Mouse (Mus musculus) ovary, adult 18-20 months (tissue): ENCODE measurements around the gene BC049730.
"Not testable (repeated sequence)": the region's sequence is repeated elsewhere in the genome, so short reads cannot be mapped to it uniquely, and the experiment has no call there.

Experiments used
- DNase-seq: peaks from one replicate; pipeline ENCODE4 v3.0.0; 2022; ENCODE audit warnings: low spot score, mixed read lengths

Gene BC049730

GRCm38 (mm10) chr7:24708832-24709292 is at the start of gene BC049730:
Gene BC049730 (plus strand): TSS chr7:24709242.
- DNase-seq: no peak

DNA sequence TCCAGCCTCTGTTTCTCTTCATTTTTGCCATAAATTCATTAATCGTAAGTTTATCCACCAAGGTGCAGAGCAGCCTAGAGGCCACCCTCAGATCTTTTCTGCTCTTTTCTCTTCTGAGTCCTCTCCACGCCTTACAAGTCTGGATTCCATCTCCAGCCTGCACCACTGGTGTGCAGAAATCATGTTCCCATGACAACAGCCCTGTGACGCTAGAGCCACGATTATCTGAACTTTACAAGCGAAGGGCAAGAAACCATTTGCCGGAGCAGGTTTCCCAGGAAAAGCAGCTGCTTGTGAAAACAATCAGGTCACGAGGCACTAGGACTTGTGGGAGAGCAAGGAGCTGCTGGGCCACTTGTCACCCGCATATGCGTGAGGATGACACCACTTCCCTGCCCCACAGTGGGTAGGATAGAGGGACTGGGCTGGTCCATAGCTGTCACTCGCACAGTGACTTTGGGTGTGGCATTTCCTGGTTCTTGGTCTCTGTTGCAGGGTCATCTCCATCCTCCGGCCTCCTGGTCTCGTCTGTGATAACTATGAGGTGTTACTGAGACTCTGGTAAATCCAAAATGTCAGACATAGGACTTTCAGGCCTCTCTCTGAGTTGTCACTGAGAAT is 49.2 kb upstream of the BC049730 start:
- no peak for DNase-seq

DNA sequence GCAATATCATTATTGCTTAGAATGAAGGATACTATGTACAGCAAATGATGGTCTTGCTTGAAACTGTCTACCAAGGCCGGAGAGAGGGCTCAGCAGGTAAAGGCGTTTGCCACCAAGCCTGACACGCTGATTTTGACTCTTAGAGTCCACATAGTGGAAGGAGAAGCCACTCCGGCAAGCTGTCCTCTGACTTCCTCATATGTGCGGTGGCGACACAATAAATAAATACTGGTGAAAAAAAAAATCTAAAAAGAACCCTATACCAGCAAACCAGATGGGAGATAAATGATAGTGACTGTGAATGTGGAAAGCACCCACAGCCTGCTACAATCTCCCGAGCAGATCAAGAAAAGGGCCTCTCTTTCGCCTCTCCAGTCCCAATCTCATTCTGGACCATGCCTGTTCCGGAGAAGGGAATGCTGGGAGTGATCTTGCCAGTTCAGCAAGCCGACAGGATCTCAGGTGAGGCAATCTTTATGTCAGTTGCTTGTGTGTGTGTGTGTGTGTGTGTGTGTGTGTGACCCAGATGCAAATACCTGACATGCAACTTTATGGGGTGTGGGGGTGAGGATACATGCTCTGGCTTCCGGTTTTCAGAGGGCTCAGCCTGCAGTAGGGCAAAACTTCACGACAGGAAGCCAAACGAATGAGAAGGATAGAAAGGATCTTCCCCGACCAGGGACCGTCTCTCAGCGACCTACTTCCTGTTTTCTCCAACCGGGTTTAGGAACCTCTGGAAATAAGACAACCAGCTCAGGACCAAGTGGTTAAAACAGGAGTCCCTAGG is 47.7 kb upstream of the BC049730 start:
- DNase-seq: no peak

GRCm38 (mm10) chr7:24662575-24662974 is 46.5 kb upstream of the BC049730 start:
- DNase-seq: no peak

DNA sequence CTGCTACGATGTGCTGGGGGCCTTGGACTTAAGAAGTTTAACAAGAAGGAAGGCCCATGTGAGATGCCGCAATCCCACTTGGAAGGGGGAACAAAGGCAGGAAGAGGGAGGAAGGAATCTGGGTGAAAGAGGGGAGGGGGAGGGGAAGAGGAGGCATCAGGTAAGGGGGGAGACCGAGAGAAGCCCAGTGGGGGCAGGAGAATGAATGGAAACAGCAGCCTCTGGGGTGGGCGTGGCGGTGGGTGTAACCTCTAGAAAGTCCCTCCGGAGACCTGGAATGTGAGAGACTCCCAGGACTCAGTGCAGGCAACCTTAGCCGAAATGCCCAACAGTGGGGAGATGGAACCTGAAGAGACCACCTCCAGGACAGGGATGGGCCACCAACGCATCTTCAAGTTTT is 44.7 kb upstream of the BC049730 start:
- DNase-seq: no peak

DNA sequence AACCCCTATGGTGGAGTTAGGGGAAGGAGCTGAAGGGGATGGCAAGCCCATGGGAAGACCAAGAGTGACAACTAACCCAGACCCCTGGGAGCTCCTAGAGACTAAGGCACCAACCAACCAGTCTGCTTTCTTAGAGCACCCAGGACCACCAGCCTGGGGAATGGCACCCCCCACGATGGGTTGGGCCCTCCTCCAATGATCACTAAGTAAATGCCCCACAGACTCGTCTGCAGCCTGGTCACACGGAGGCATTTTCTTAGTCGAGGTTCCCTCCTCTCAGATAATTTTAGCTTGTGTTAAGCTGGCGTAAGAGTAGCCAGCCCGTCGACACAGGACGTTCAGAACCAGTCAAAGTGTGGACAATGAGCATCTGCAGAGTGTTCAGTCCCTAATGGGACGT is 44.1 kb upstream of the BC049730 start:
- DNase-seq: no peak

DNA sequence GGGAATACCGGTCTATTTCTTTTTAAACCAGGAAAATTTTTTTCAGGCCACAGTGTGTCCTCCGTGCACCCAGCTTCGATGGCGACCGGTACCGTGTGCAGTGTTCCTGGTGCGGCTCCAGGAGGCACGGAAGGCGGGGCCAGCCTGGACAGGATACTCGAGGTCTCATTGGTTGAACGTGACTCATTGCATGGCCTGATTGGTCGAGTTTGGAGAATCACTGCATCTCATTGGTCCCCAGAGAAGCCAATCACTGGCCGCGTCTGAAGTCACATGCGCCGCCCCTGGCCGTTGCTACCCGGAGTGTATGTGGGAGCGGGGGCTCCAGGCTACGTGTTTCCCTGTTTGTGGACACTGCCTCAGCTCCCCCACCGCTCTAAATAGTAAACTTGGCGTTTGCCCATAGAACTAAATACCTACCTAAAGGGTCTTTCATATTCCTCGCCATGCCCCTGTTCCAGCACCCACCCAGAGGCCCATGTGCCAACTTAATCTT is 37.0 kb upstream of the BC049730 start:
- no peak for DNase-seq

DNA sequence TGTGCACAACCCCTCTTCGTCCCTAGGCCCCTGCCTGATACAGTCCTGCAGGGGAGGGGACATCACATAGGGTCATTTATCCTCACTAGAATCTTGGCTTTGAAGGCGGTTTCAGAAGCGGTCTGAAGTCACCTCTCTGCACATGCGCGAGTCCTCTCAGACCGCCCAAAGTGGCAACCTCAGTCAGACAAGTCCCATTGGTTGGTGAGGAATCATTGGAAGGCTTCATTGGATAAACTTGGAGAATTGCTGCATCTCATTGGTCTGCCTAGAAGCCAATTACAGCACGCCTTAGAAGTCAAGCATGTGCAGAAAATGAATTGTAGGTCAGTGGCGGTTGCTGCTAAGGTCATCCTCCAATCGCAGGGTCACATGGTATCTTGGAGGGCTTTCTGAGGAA is 32.5 kb upstream of the BC049730 start, which contains the start of gene Tex101:
Gene Tex101, minus strand, starts transcription at position 101 of the 400 bp plus-strand sequence.
- no peak for DNase-seq

DNA sequence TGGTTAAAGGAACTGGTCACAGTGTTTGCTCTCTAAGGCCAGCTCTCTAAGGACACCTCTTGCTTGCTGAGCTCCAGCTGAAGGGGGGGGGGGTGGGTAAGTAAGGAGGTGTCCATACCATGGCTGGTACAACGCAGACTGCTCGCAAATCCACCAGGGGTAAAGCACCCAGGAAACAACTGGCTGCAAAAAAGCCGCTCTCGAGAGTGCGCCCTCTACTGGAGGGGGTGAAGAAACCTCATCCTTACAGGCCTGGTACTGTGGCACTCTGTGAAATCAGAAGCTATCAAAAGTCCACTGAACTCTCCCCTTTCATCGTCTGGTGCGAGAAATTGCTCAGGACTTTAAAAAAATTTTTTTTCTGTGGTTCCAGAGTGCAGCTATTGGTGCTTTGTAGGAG is 24.9 kb upstream of the BC049730 start:
- not testable (repeated sequence) for DNase-seq

- not testable (repeated sequence) for DNase-seq
These were observed 21.5 kb upstream of the BC049730 start for GRCm38 (mm10) chr7:24687519-24687918.

DNA sequence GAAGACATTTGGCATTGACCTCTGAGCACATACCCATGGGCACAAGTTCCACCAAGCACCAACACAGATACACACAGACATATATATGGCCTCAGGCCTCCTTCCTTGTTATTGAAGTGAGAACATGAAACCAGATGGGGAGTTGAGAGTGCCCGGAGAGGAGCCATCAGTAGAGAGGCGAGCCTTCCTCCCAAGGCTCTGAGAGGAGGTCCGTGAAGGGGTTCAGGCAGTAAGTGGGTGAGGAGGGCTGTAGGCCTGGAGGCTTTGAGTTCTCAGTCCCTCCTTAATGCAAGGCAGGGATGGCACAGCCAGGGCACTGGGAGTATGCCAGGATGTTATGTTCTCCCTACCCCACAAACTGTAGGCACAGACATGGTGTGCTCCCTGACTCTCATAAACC is 16.3 kb upstream of the BC049730 start:
- not testable (repeated sequence) for DNase-seq

GRCm38 (mm10) chr7:24697891-24698290 is 11.2 kb upstream of the BC049730 start:
- DNase-seq: not testable (repeated sequence)

GRCm38 (mm10) chr7:24702841-24703240 is 6.2 kb upstream of the BC049730 start:
- DNase-seq: not testable (repeated sequence)

DNA sequence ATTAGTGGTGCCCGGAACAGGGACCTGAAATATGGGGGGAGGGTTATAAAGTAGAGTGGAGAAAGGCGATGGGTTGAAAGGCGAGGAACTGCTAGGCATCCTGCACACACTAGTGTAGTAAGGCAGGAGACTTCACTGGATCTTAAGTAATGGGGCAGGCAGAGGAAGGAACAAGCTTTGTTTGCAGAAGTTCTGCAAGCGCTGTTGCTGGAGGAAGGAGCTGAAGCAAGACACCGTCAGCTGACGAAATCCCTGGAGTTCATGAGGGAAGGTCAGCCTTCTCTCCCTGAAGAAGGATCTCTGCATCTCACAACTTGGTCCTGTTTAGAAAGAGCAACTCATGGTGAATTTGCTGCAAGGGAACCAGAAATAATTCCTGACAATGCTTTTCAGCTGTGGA is 6.0 kb downstream of the BC049730 start:
- no peak for DNase-seq

DNA sequence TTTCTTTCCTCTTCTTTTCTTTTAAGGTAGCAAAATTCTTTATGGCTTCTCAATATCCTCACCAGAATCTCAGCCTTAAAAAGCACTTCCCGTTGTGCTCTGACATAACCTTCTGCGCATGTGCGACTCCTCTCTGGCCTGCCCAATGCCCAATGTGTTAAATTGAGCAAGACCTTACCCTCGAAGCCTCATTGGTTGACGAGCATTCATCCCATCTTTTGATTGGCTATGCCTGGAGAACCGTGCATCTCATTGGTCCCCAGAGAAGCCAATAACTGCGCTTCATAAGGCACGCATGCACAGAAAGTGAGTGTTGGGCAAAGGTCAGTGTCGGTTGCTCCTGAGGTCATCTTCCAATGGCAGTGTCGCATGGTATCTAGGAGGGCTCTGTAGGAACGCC is 17.8 kb downstream of the BC049730 start, which contains the start of gene Gm4763:
Gene Gm4763, minus strand, starts transcription at position 101 of the 400 bp plus-strand sequence.
- DNase-seq: not testable (repeated sequence)

DNA sequence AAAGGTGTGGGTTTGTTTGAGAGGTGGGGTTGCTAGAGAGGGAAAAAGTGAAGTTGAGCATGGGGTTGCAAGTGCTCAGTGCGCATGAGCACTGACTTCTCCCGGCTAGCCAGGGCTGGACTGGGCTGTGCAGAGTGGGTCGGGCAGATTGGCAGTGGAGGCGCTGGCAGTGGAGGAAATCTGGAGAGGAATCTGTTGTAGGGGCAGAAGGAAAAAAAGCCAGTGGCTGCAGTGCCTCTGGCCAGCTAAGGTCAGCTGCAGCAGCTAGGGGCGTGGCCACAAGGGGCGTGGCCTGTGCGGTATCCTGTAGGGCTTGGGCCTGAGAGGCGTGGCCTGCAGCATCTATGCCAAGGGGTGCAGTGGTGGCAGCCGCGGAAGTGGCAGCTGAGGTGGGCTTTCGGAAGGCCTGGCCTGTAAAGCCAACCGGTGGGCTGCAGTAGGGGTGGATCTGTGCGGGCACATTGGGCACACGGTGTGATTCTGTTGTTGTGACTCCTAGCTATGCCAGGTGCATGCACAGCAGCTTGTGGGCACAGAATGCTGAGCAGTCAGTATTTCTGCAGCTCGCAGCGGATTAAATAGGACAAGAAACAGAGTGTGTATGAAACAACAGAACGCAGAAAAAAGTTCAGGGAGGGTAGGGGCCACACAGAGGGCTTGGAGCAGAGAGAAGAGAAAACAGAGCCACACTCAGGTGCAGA is 27.1 kb downstream of the BC049730 start:
- DNase-seq: no peak

DNA sequence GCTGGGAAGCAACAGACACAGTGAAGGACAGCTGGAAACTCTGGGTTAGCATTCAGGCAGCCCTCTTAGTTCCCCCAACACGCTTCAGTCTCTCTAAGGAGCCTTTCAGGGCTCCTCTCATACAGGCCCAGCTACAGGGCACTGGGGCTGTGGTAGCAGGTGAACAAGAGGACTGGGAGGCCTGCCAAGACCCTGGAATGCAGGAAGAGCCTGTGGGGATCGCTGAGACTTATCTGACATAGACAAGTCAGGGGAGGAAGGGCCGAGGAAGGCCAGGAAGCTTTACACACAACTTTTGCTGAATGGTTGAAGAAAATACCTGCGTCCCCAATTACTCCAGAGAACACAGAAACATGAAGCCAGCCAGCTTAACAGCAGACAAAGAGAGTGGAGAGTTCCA is 41.7 kb downstream of the BC049730 start:
- no peak for DNase-seq

- no peak for DNase-seq
These were observed 42.6 kb downstream of the BC049730 start for GRCm38 (mm10) chr7:24751610-24752009.

DNA sequence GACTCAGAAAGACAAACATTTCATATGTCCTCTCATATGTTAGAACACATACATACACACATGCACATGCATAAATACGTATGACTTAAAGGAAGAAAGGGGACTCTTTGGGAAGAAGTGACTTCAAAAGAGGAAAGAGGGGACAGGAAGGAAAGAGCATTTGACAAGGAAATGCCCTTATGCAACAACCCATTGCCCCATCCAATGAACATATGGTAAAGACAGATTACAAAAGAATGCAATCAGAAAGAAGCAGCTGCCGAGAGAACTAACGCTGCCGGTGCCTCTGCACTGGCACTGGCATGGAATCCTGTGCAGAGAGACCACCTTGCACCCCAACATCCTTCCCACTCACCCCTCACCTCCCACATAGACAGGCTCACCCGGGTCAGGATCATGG is 44.4 kb downstream of the BC049730 start:
- no peak for DNase-seq

GRCm38 (mm10) chr7:24758520-24758919 is 49.5 kb downstream of the BC049730 start:
- DNase-seq: no peak

DNA sequence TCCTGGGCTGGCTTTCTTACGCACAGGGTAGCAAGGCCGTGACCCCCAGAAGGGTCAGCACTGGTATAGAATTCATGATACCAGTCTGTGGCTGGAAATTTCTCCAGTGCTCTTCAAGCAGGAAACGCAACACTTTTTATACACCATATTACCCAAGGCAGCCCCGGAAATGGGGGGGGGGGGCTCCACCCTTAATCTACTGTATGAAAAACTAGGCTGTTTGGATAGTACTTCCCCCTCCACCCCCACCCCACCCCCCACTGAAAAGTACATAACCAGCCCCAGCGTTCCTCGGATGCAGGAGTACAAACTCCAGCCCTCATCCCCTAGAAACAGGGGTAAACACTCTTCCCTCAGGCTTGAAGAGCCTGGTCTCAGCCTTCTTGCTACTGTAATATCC is 51.2 kb downstream of the BC049730 start, which contains the start of gene Cd177:
Gene Cd177, minus strand, starts transcription at position 101 of the 400 bp plus-strand sequence.
- no peak for DNase-seq

DNA sequence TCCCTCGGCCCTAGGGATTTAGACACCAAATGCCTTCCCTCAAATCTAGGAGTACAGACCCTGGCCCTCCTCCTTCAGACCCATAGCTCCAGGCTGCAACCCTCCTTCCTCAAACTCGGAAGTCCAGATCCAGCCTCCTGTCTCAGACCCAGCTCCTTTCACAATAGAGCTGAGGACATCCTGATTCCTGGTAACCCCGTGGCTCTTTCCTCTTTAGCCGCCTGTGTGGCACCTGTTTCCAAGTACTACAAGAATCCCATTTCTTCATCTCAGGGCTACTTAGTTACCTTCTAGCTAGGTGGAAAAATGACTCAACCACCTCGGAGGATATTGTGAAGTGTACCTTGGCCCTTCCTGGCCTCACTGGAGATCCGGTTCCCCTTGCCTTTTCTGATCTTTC is 52.1 kb downstream of the BC049730 start:
- DNase-seq: no peak
